Mouse (Mus musculus) heart, postnatal 0 days (tissue): ENCODE data around the gene Fut9.

Source experiments
- CTCF ChIP-seq: IDR thresholded peaks from 2 replicates; pipeline ENCODE4 v1.5.1; 2016; ENCODE audit warnings: antibody characterized with exemption, control low read depth, low read depth
- EP300 ChIP-seq: IDR thresholded peaks from 2 replicates; pipeline ENCODE4 v1.6.1; 2016; ENCODE audit warnings: antibody characterized with exemption, low read depth

DNA sequence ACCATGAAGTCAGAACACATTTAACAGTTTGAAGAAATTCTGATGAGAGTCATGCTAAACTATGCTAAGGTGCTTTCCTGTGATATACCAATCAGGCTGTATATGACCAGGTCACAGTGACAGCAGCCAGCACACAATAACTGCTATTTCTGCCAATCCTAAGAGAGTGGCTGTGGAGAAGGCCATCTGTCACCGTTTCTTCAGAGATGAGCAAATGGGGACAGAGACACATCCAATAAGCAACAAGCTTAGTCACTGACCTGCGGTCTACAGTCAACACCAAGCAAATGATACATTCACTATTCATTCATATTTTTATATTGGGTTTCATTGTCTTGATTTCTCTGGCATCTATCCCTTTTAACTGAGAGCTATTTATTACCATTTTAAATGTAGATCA, 176.9 kb downstream of the Fut9 start:
- TF ChIP-seq CTCF (no peak), EP300 (no peak)
